Mouse (Mus musculus): ENCODE results near the gene Clec18a. TPM values are rescaled to one million over a fixed set of nuclear protein-coding genes. Genes with fewer than 3 reads are reported as not detected.

Gene Clec18a
- 0.31 TPM for polyA plus RNA-seq (2014; fragmentation: Illumina TruSeq; extraction: RNeasy Lipid Tissue Mini Kit (QIAGEN cat#74804); ENCODE audit: low read depth, low replicate concordance)

DNA sequence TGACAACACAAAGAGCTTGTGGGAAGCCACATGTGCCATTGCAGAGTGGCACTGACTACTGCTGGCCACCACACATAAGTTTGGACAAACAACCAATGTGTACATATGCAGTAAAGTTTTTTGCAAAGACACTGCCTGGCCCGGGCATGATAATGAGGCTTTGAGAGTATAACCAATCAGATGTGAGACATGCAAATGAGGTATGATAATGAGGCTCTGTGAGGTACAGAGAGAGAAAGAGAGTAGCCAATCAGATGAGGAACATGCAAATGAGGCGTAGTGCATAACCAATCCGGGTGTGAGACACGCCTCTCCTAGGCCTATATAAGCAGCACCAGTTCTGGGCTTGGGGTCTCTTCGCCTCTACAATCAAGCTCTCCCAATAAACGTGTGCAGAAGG lies at the start of gene Clec18a:
Clec18a (minus strand) TSS at position 101 of the 400 bp plus-strand sequence.

GRCm38 (mm10) chr8:111093865-111094718 lies 1.9 kb upstream of the Clec18a start, which contains the start of gene Pdpr:
Gene Pdpr, plus strand, starts transcription at chr8:111094630.

GRCm38 (mm10) chr8:111056158-111056663 lies 36.0 kb downstream of the Clec18a start, which contains the start of gene Exosc6:
Gene Exosc6, plus strand, starts transcription at chr8:111056339.

GRCm38 (mm10) chr8:111032916-111033315 lies 59.3 kb downstream of the Clec18a start, which contains the start of gene Aars:
Gene Aars, plus strand, starts transcription at chr8:111033144.

GRCm38 (mm10) chr8:111031572-111031971 lies 60.7 kb downstream of the Clec18a start, which contains the start of gene Ddx19b:
Gene Ddx19b, minus strand, starts transcription at chr8:111031751.

Other genes with a start within 250 kb of the Clec18a start
- 25.9 TPM for gene Cog4, start 245.8 kb downstream of the Clec18a start, polyA plus RNA-seq (2014; fragmentation: Illumina TruSeq; extraction: RNeasy Lipid Tissue Mini Kit (QIAGEN cat#74804); ENCODE audit: low read depth, low replicate concordance)
- gene Sf3b3, start 245.6 kb downstream of the Clec18a start, polyA plus RNA-seq (2014; fragmentation: Illumina TruSeq; extraction: RNeasy Lipid Tissue Mini Kit (QIAGEN cat#74804); ENCODE audit: low read depth, low replicate concordance), result 26.2 TPM
- 0.87 TPM for gene Fuk, start 189.9 kb downstream of the Clec18a start, polyA plus RNA-seq (2014; fragmentation: Illumina TruSeq; extraction: RNeasy Lipid Tissue Mini Kit (QIAGEN cat#74804); ENCODE audit: low read depth, low replicate concordance)
- gene St3gal2, start 172.5 kb downstream of the Clec18a start, polyA plus RNA-seq (2014; fragmentation: Illumina TruSeq; extraction: RNeasy Lipid Tissue Mini Kit (QIAGEN cat#74804); ENCODE audit: low read depth, low replicate concordance), result 1.3 TPM
- 4.4 TPM for gene Ddx19a, start 94.6 kb downstream of the Clec18a start, polyA plus RNA-seq (2014; fragmentation: Illumina TruSeq; extraction: RNeasy Lipid Tissue Mini Kit (QIAGEN cat#74804); ENCODE audit: low read depth, low replicate concordance)
- 63.9 TPM for gene Ddx19b, start 60.7 kb downstream of the Clec18a start, polyA plus RNA-seq (2014; fragmentation: Illumina TruSeq; extraction: RNeasy Lipid Tissue Mini Kit (QIAGEN cat#74804); ENCODE audit: low read depth, low replicate concordance)
- gene Aars, start 59.3 kb downstream of the Clec18a start, polyA plus RNA-seq (2014; fragmentation: Illumina TruSeq; extraction: RNeasy Lipid Tissue Mini Kit (QIAGEN cat#74804); ENCODE audit: low read depth, low replicate concordance), result 24.0 TPM
- 0.87 TPM for gene Exosc6, start 36.1 kb downstream of the Clec18a start, polyA plus RNA-seq (2014; fragmentation: Illumina TruSeq; extraction: RNeasy Lipid Tissue Mini Kit (QIAGEN cat#74804); ENCODE audit: low read depth, low replicate concordance)
- 19.2 TPM for gene Pdpr, start 2.2 kb upstream of the Clec18a start, polyA plus RNA-seq (2014; fragmentation: Illumina TruSeq; extraction: RNeasy Lipid Tissue Mini Kit (QIAGEN cat#74804); ENCODE audit: low read depth, low replicate concordance)
- gene Glg1, start 166.8 kb upstream of the Clec18a start, polyA plus RNA-seq (2014; fragmentation: Illumina TruSeq; extraction: RNeasy Lipid Tissue Mini Kit (QIAGEN cat#74804); ENCODE audit: low read depth, low replicate concordance), result 20.3 TPM
- 66.0 TPM for gene Rfwd3, start 207.8 kb upstream of the Clec18a start, polyA plus RNA-seq (2014; fragmentation: Illumina TruSeq; extraction: RNeasy Lipid Tissue Mini Kit (QIAGEN cat#74804); ENCODE audit: low read depth, low replicate concordance)
- 11.0 TPM for gene Mlkl, start 245.8 kb upstream of the Clec18a start, polyA plus RNA-seq (2014; fragmentation: Illumina TruSeq; extraction: RNeasy Lipid Tissue Mini Kit (QIAGEN cat#74804); ENCODE audit: low read depth, low replicate concordance)